Mouse (Mus musculus) heart, postnatal 4 days (tissue): ENCODE results near the gene Adcy4. TPM values are rescaled to one million over a fixed set of nuclear protein-coding genes. Genes with fewer than 3 reads are reported as not detected.

ENCODE experiments used
- DNase-seq: peaks from one replicate; pipeline ENCODE4 v3.0.0; 2021
- total RNA-seq, 2 experiments: library from RNA; stranded (reverse); gene quantifications; 2 replicates each; pipeline ENCODE4 v1.2.3; 2021

The Adcy4 gene
- total RNA-seq, 2 experiments from 2014 or later = 18.9 to 22.3 TPM

DNA sequence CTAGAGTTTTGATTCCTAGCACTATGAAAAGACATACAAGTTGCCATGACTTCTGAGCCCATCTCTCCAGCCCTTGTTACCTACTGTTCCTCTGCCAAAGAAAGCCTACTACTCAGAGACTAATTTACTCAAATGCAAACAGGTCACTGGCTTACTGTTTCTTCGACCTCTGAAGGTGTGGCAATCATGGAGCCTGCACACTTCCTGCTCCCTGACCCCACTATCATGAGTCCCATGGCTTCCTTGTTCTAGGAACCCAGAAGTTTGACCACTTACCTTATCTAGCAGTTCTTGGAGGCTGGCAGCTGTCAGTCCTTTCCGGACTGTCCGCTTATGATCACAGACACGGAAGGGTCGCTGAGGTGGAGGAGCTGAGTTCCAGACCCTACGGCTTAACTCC is 26.3 kb downstream of the Adcy4 start:
- no peak for DNase-seq

DNA sequence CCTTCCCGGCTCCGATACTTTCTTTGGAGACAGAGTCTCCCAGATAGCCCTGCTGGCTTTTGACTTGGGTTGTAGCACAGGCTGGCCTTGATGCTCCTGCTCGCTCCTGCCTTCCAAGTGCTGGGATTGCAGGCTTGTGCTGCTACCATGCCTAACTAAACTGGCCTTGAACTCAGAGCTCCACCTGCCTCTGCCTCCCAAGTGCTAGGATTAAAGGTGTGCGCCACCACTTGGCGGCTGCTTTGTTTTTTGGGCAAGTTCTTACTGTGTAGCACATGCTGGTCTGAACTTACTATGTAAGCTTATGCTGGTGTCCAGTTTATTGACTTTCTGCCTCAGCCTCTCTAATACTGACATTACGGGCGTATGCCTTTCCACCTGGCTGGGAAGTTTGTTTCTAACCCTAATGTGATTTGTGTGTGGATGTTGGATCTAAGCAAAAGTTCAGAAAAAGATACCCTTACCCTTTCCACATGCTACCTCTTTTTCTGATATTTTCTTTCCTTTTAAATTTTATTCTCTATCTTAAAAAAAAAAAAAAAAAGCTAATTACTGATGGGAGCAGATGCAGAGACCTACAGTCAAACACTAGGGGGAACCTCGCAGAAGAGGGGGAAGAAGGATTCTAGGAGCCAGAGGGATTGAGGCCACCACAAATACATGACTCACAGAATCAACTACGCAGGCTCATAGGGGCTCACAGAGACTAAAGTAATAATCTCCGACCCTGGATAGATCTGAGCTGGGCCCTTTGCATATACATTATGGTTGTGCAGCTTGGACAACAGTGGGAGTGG is 36.6 kb downstream of the Adcy4 start:
- no peak for DNase-seq

DNA sequence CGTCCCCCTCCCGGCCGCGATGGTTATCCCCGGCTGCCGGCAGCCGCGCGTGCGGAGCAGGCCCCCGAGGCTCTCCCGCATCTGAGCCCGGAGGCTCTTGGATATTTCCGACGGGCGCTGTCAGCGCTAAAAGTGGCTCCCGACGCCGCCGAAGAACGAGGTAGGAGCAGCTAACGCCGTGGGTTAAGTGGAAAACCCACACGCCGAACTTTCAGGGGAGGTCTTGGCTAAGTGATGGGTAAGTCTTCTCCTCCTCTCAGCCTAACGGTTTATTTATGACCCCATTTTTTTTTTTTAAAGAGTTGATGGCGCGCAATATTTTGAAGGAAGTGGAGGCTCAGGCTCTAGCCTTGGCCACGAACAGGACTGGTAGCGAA is 38.0 kb downstream of the Adcy4 start:
- no peak for DNase-seq

- DNase-seq = peak; percentile 91
Observed at GRCm38 (mm10) chr14:55745180-55745860, 38.6 kb downstream of the Adcy4 start, which contains the start of the genes Dhrs1 and Nop9. Gene Dhrs1, minus strand, starts transcription at chr14:55745690. Gene Nop9, plus strand, starts transcription at chr14:55745693.

GRCm38 (mm10) chr14:55743711-55744110 is 40.2 kb downstream of the Adcy4 start:
- peak; percentile 93 for DNase-seq

DNA sequence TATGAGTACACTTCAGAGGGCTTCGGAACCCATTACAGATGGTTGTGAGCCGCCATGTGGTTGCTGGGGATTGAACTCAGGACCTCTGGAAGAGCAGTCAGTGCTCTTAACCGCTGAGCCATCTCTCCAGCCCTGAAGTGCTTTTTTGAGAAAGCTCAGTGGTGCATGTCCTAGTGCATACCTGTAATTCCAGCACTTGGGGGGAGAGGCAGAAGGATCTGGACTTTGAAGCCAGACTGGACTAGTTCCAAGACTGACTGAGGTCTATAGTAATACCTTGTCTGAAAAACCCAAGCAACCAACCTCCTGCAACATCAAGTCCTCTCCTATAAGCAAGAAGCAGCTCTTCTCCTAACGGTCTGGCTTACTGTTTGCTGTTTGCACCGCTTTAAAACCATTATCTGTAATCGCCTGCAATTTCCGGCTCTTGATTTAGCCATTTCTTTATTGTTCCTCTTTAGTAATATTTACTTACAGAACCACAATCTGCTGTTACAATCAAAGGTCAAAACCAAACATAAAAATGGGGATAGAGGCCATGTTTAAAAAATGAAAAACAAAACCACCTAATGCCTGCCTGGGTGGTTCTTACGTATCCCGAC is 46.7 kb downstream of the Adcy4 start:
- DNase-seq = no peak

- no peak for DNase-seq
Observed at GRCm38 (mm10) chr14:55735758-55736157, 48.1 kb downstream of the Adcy4 start.

DNA sequence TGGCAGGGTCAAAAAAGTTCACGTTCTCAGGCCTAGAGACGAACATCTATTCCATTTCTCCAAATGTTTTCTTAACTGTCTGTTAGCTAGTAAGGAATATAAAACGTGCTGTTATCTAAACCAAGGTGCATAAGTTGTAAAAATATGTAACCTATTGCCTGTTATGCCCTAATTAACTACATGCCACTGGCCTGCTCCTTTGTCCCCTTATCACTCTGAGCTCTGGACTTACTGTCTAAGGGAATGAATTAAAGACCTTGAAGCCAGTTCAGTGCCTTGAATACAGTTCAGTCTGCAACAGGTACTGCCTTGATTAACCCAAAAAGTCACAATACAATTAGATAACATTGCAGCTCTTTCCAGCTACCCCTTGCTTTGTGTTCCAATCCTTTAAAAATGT is 48.6 kb downstream of the Adcy4 start:
- no peak for DNase-seq

DNA sequence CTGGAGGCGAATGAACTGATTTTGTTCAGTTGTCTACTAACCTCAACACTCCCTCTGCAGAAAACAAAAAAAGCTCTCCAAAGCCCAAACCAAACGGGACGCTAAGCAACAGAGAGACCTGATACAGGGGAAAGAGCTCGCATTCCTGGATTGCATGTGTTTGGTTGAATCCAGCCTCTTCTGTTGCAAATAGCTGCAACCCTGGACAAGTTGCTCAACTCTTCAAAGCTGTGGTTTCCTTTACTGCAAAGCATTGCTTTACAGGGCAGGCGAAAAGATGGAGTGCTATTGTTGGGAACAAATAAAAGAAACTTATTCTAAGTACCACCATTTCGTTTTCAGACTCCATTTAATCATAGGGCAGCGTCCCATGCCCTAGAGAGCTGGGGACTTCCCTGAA is 49.0 kb downstream of the Adcy4 start:
- DNase-seq = no peak

GRCm38 (mm10) chr14:55733889-55734288 is 50.0 kb downstream of the Adcy4 start:
- DNase-seq = no peak

GRCm38 (mm10) chr14:55730531-55731032 is 53.3 kb downstream of the Adcy4 start:
- no peak for DNase-seq

DNA sequence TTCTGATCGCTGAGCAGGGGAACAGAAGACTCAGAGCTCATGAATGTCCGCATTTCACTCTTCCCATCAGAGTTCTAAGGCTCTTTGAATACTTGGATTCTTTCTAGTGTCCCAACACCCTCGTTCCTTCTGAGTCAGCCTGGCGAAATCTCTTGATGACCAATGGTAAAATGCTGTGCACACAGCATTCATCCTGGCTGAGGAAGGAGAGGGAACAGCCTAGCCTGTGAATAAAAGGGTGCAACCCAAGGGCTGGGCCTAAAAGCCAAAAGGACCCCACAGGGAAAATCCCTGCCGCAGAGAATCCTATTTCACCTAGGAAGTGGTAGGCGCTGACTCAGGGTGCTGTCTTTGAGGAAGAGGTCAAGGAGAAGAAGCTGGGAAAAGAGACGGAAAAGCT is 53.8 kb downstream of the Adcy4 start:
- no peak for DNase-seq

GRCm38 (mm10) chr14:55727889-55728685 is 55.8 kb downstream of the Adcy4 start:
- no peak for DNase-seq

DNA sequence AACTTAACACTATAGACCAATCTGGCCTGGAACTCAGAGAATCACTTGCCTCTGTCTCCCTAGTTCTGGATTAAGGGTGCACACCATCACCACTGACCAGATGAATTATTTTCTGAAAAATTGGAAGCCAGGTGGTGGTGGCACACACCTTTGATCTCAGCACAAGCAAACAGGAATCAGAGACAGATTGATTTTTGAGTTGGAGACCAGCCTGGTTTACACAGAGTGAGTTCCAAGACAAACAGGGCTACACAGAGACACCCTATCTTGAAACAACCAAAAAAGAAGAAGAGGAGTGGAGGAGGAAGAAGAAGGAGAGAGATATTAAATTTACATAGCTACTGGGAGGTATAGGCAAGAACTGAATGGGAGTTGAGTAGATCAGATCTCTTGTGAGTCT is 57.6 kb downstream of the Adcy4 start:
- no peak for DNase-seq

DNA sequence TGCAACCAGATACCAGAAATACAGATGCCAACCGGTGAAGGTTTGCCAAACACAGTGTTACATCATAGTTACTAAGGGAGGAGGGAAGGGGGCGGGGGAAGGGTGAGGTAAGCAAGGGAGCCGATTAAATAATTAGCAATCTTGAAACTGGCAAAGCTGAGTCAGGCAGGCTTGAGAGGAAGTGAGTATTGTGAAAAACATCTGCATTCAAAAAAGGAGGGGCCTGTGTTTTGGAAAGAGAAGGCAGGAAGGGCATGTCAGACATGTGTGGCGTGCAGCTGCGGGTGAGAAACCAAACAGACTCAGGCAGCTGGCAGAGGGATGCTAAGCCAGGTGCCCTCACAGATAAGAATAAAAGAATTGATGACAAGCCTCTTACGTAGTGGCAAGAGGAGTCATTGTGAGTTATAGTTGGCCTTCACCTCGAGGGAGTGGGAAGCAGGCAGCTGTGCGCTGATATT is 59.5 kb downstream of the Adcy4 start:
- DNase-seq = peak; percentile 25

- DNase-seq = no peak
Observed at GRCm38 (mm10) chr14:55723433-55723832, 60.5 kb downstream of the Adcy4 start.

- DNase-seq = no peak
Observed at GRCm38 (mm10) chr14:55722438-55722945, 61.4 kb downstream of the Adcy4 start.

DNA sequence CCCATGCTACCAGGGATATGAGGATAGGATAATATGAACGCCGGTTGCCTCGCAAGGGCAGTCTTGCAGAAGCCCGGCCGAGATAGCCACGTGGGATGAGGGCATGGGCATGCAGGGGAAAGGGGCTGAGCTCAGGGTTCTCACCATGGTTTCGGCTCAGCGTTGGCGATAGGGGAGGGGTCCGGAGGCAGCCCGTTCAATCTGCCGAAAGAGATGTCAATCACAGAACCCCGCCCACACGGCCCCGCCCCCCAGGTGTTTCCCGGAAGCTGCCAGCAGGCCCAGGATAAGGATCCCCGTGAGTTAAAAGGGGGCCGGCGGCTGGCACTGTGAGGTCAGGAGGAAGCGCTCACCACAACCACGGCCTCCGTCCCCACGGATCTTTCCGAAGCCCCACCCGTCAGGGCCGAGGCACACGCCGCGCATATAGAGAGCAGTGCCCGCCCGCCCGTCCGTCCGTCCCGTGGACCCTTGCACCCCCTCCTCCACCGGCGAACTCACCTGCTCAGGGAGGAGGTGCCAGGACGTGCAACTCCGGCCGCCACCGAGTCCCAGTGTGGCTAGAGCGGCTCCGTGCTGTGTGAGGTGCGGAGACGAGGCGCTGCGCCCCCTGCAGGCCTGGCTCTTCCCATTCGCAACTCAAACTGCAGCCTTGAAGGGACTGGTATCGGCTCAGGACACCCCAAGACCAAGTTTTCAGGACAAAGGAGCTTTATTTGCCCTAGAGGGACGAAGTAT is 62.0 kb downstream of the Adcy4 start, which contains the start of gene Rabggta:
Rabggta (minus strand) TSS at position 564 of the 738 bp plus-strand sequence.
- peak; percentile 93 for DNase-seq

- no peak for DNase-seq
Observed at GRCm38 (mm10) chr14:55721076-55721475, 62.8 kb downstream of the Adcy4 start.

DNA sequence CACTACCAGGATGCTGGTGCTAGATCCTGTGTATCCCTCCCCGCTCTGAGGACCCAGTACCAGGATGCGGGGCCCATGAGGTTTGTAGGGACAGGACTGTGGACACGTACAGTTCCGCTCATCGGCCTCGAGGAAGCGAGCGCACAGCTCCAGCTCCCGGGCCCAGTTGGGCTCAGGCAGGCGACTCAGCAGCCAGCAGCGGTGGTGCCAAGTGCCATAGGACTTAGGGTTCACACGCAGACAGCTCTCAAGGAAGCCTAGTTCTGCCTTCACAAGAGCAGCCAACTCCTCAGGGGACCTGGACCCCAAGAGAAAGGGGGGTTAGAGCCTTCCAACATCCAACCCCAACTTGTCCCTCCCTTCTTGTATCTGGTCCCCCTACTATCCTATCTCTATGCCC is 63.2 kb downstream of the Adcy4 start:
- DNase-seq = no peak

DNA sequence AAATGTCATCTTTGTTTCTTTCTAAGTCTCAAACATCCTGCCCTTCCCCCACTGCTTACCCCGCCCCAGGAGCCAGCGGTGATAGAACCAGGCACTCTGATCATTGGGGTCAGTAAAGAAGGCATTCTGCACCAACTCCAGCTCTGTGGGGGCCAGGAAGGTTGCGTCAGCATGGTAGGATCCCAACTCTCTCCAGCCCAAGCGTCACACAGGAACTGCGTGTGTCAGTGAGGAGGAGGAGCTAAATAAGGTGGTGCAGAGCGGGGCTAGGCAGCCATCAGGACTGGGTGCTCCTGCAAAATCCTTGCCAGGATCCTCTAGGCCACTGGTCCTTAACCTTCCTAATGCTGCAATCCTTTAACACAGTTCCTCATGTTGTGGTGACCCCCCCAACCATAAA is 64.2 kb downstream of the Adcy4 start:
- DNase-seq = no peak
